Mouse (Mus musculus) retina, postnatal 1 day (tissue): ENCODE measurements around the gene Prune2.

ENCODE experiments used
- DNase-seq: peaks from one replicate; pipeline ENCODE4 v3.0.0-alpha.2; 2012

Gene Prune2

GRCm38 (mm10) chr19:17006220-17006907 lies 50.4 kb downstream of the Prune2 start:
- no peak for DNase-seq

- peak; percentile 26 for DNase-seq
Observed at GRCm38 (mm10) chr19:17011261-17011995, 55.5 kb downstream of the Prune2 start.

GRCm38 (mm10) chr19:17013085-17013484 lies 57.2 kb downstream of the Prune2 start:
- DNase-seq = no peak

- DNase-seq = no peak
Observed at GRCm38 (mm10) chr19:17014337-17015124, 58.6 kb downstream of the Prune2 start.

DNA sequence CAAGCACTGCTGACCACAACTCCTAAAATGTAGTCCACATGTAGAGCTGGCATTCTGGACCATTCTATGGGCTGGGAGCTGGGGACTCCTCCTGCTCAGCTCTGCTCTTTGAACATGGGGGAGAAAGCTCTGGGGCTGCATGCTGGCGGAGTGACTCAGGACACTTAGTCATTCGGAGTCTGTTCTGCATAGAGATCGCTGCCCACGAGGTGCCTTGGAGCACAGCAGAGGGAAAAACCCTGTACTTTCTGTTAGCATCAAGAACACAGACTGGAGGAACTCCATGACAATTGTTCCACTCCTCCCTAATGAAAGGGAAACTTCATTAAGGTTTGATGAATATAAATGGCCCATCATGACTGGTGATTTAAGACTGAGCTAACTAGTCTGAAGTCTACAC lies 68.8 kb downstream of the Prune2 start:
- no peak for DNase-seq

DNA sequence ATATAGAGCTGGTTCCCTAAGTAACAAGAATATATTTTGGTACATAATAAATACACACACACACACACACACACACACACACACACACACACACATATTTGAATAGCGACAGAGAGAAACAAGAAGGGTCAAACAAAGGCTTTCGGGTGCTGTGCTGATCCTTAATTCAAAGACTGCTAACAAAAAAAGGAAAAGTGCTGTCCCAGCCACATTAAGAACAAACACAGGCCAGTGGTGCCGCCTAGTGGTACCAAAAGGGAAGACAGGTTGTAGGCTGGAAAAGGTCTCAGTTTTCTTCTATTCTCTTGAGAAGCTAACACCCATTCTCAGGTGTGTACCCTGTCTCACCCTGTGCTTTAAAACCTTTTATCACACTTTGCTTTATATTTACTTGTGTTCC lies 74.4 kb downstream of the Prune2 start:
- DNase-seq = peak; percentile 68

DNA sequence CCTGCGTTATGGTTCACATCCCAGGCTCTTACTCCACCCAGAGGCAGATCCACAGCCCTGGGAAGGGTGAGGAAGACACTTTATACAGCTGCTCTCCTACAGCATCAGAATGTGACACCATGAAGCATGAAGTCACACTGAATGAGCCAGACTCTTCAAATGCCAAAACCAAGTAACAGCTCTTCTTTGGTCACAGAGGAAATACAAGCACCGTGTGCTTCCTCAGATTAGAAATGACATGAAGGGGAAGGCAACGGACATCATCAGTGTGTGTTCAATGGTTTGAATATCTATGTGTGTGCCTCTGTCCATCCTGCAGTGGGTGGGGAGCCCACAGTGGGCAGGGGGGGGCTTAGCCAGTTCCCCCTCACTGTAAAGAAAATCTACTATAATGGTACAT lies 76.4 kb downstream of the Prune2 start:
- DNase-seq = no peak

DNA sequence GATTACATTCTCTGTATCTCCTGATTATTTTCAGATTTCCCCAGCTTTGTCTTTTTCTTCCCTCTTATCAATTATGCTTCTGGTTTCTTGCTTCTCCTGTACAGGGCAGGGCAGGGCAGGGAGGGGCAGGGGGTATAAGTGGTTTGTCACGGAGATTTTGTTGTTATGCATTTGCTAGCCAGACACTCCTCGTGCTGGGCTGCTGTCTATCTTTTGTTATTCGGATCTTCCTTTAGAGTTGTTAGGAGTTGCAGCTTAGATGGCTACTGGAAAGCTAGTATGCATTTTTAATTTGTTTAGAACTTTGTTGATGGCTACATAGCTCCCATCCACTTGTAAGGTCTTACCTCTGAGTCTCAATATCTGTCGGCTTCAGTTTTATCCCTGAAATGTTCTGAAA lies 91.0 kb downstream of the Prune2 start:
- DNase-seq = no peak

DNA sequence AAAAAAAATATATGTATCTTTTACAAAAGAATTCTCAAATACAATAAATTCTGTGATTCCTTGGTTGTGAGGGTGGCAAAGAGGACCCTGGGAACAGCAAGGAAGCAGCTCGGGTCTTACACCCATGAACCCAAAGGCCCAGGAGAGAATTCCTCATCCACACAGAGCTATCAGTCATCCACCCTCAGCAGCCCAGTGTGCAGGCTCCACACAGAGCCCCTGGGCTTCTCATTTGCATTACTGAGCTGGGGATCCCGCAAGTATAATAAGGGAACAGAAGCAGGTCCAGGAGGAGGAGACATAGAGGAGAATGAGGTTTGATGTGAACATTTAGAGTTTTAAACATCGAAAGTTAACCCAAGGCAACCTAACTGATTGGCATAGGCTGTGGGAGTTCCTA lies 100.0 kb downstream of the Prune2 start:
- DNase-seq = no peak

- DNase-seq = peak; percentile 65
Observed at GRCm38 (mm10) chr19:17060106-17060505, 104.2 kb downstream of the Prune2 start.

DNA sequence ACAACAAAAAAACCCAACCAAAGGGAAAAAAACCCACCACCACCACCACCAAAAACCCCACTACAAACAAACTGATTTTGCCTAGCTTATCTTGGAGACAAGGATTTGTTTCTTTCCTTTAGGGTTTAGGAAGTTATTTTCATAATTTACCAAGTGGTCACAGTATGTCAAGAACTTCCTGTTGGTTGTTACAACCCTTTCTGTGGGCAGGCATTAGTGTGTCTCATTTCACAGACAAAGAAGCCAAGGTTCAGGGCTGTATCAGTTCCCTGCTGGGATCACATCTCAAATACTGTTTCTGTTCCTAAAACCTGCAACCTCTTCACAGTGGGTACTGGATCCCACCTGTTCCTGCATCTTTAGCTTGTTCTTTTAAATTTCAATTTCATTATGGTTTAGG lies 108.5 kb downstream of the Prune2 start:
- DNase-seq = no peak

GRCm38 (mm10) chr19:17069067-17069466 lies 113.1 kb downstream of the Prune2 start:
- no peak for DNase-seq

DNA sequence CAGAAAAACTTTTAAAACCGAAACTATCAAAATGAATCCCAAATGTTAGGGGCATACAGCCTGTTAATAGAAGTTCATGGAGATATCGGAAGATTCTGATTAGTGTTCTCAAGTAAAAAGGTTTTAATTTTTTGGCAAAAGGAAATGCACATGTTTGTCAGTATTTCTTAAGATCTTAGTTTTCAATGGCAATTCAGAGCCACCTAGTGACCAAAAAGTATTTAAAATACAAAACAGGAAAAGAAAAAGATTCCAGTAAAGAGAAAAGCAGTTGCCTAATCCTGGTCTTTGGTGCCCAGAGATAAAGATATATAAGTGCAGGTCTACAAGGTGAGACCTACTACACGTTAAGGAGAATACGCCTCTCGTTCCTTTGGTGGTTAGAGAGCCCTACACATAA lies 115.3 kb downstream of the Prune2 start:
- DNase-seq = no peak

DNA sequence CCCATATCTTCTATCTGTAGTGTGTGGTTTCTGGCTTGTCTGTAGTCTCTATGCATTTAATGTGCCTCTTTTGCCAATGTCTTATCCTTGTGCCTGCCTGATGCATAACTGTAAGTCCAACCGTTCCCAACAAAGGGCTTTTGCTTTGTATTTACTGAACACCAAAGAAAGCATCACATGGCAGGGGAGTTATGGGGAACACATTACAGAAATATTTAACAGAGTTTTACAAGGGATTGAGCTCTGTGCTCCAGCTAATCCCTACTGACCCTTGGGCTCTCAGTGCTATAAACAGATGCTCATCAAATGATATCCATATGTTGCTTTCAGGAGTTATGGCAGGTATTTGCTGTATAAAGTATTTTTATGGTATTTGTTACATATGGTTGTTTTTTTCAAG lies 116.3 kb downstream of the Prune2 start:
- DNase-seq = no peak

GRCm38 (mm10) chr19:17078643-17079316 lies 122.9 kb downstream of the Prune2 start:
- DNase-seq = no peak

DNA sequence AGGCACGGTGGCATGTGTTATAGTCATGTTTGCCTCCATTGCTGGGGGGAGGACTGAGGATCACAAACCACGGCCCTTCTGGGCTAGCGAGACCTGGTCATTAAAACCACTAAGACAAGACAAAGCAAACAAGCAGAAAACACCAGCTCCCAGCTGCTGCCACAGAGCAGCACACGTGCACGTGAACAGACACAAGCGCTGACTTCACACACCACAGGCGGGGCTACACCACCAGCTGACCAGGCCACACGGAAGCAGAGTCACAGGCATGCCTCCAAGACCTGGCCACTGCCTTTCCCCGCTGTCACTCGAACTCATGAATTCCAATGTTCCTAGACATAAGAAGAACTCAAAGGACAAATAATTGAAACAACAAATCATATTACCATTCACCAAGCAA lies 125.5 kb downstream of the Prune2 start:
- DNase-seq = no peak

DNA sequence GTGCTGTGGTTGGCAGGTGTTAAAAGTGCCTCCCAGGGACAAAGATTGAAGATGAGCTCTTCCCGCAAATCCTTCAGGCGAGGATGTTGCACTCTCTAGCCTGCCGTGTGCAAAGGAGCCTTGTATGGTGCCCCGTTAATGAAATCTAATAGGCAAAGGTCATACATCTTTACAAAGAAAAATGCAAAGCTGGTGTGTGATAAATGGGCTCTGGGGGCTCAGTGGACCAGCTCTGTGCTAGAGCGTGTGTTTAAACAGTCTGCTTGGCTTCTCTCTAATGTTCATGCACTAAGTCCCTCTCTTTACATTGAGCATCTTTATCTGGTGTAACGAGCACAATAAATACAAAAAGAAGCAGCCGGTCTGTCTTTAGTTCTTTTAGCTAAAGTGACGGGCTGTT lies 138.1 kb downstream of the Prune2 start:
- DNase-seq = no peak

DNA sequence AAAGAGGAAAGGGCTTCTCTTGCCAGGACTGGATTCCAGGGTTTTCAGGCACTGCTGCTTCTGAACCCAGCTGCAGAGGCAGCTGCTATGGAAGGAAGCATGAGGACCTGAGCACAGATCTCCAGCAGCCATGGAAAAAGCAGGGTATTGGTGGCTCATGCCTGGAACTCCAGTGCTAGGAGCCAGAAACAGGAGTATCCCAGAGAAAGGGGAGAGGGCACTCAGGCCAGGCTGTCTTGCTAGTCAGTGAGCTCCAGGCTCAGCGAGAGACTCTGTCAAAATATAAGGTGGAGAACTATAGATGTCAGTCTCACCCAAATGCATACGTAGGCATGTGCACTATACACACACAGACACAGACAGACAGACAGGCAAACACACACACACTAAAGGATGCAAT lies 140.4 kb downstream of the Prune2 start:
- DNase-seq = no peak

DNA sequence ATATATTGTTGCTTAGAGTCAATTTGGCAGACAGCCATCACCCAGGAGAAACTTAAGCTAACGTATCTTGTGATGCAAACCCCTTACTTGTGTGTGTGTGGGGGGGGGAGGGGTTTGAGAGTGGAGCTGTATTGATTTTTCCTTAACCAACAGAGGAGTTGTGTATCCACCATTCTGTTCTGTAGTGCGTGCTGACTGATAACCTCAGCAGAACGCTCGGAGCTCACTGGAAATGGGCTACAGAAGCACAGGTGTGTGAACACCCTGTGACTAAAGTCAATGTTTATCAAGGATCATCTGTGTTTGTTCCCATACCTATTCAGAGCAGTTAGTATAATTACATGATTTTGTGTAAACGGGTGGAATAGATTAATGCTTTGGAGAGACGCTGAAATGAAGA lies 141.3 kb downstream of the Prune2 start:
- DNase-seq = no peak

GRCm38 (mm10) chr19:17108782-17109181 lies 152.9 kb downstream of the Prune2 start:
- no peak for DNase-seq

- peak; percentile 74 for DNase-seq
Observed at GRCm38 (mm10) chr19:17124034-17124735, 168.3 kb downstream of the Prune2 start.

GRCm38 (mm10) chr19:17125380-17125779 lies 169.5 kb downstream of the Prune2 start:
- no peak for DNase-seq

- DNase-seq = no peak
Observed at GRCm38 (mm10) chr19:17130544-17130943, 174.6 kb downstream of the Prune2 start.
